Mouse (Mus musculus) hindbrain, postnatal 0 days (tissue): ENCODE results near the gene Sumo2. TPM values are rescaled to one million over a fixed set of nuclear protein-coding genes. Genes with fewer than 3 reads are reported as not detected.

Experiments used
- ATAC-seq: fragments of 200-750 bp; cut with Nextera tagmentation; 2 replicates; pipeline ENCODE4 v1.8.0; 2017; ENCODE audit warnings: mild to moderate bottlenecking, moderate TSS enrichment, moderate library complexity
- DNase-seq: peaks from one replicate; pipeline ENCODE4 v3.0.0-alpha.2; 2015; ENCODE audit warnings: low spot score
- H3K27ac ChIP-seq: fragments of 300-500 bp; sonication (generic); 2 replicates; pipeline ENCODE4 v1.5.1; 2014; ENCODE audit warnings: mild to moderate bottlenecking
- H3K27me3 ChIP-seq: fragments of 300-500 bp; sonication (generic); 2 replicates; pipeline ENCODE4 v1.6.1; 2014; ENCODE audit warnings: low read length, mixed read lengths; ENCODE audit not compliant: insufficient read depth
- H3K36me3 ChIP-seq: fragments of 300-500 bp; sonication (generic); 2 replicates; pipeline ENCODE4 v1.6.1; 2014; ENCODE audit warnings: low read length, mixed read lengths; ENCODE audit not compliant: insufficient read depth
- H3K4me1 ChIP-seq: fragments of 300-500 bp; sonication (generic); 2 replicates; pipeline ENCODE4 v1.6.1; 2014; ENCODE audit warnings: antibody characterized with exemption, low read length, mixed read lengths; ENCODE audit not compliant: insufficient read depth
- H3K4me2 ChIP-seq: fragments of 300-500 bp; sonication (generic); 2 replicates; pipeline ENCODE4 v1.6.1; 2014; ENCODE audit warnings: low read depth, mild to moderate bottlenecking, low read length, moderate library complexity, mixed read lengths
- H3K4me3 ChIP-seq: fragments of 300-500 bp; sonication (generic); 2 replicates; pipeline ENCODE4 v1.5.1; 2014; ENCODE audit warnings: low read length
- H3K9ac ChIP-seq: fragments of 300-500 bp; sonication (generic); replicated peaks from 2 replicates; pipeline ENCODE4 v1.6.1; 2014; ENCODE audit warnings: mild to moderate bottlenecking, low read length, moderate library complexity, mixed read lengths
- H3K9me3 ChIP-seq: fragments of 300-500 bp; sonication (generic); 2 replicates; pipeline ENCODE4 v1.6.1; 2016; ENCODE audit warnings: low read length, mixed read lengths
- CTCF ChIP-seq: IDR thresholded peaks from 2 replicates; pipeline ENCODE4 v1.5.1; 2016; ENCODE audit warnings: antibody characterized with exemption, control low read depth, low read depth
- WGBS: fragments of 180-500 bp; shearing (Covaris S2); extraction: QIAGEN DNeasy Blood & Tissue Kit; methylation state at CpG from one replicate; pipeline ENCODE4 v1.1.7; 2014; 5-methylcytosine and 5-hydroxymethylcytosine counted together
- polyA plus RNA-seq: library from polyadenylated mRNA; unstranded; fragments of >200 nt; fragmentation: Nextera tagmentation; extraction: Ambion mirVana; gene quantifications from 2 replicates; pipeline ENCODE4 v1.2.1, GENCODE M21; 2015
- total RNA-seq: library from RNA; depleted of rRNA; stranded (reverse); fragments of >200 nt; gene quantifications from 2 replicates; pipeline ENCODE4 v1.2.3, GENCODE M21; 2014; rRNA removed

Sumo2 gene
- total and polyA plus RNA-seq, 2 experiments from 2014 or later, result 477 to 981 TPM

DNA sequence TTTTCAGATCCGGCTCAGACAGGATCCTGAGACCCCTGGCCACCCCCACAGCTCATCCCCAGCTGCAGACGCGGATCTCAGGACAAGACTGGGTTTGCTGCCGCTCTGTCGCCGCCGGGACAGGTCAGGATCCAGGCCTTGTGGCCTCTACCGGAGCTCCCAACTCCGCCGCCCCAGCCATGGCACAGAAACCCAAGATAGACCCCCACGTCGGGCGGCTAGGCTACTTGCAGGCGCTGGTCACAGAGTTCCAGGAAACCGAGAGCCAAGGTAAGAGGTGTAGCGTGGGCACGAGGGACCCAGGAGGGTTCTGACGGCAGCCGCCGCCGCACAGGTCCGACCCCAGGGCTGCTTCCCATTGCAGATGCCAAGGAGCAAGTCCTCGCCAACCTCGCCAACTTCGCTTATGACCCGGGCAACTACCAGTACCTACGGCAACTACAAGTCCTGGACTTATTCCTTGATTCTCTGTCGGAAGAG is 60.3 kb downstream of the Sumo2 start:
- WGBS, result 5% methylated on average over 28 of the region's 28 CpGs
- H3K4me2 ChIP-seq, result peak overlapping the region; percentile 64
- TF ChIP-seq CTCF, result no peak
- peak overlapping the region; percentile 78 for H3K27ac ChIP-seq
- peak; percentile 36 for ATAC-seq
- peak overlapping the region; percentile 84 for H3K4me3 ChIP-seq
- peaks cover 4% of the 10 kb centered on the region for H3K4me1 ChIP-seq
- peak overlapping the region; percentile 54 for H3K9ac ChIP-seq
- no peaks in the 10 kb centered on the region for H3K9me3 ChIP-seq
- no peak for DNase-seq
- H3K27me3 ChIP-seq, result no peaks in the 10 kb centered on the region
- H3K36me3 ChIP-seq, result no peaks in the 10 kb centered on the region

DNA sequence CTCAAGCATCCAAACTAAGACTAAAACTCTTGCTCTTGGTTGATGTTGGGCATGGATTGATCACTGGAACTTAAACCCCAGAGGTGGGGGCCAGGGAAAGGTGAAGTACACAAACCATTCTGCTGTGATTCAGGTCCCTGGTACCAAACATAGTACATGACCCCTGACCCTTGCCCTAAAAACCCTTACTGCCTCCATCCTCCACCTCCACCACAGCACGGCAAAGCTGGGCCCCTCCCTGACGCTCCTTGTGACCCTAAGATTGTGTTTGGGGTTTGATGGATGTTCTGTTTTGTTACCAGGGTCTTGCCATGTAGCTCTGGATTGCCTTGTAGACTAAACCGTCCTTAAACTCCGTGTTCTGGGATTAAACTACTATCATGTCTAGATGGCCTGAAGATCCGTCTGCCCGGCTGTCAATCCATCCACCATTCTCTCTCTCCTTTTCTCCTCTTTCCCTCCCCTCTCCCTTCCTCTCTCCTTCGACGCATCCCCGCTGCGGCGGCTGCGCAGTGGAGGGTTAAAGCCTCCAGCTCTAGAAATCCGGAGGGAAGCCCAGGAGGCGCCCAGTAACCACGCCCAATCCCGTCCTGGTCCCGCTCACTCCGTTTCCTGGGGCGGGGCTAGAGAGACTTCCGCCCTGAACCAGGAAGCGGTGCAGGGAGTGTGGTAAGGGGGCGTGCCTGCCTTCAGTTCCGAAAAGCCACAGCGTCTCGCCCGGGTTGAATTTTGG is 60.9 kb downstream of the Sumo2 start, which contains the start of gene Armc7:
Armc7 (plus strand) TSS at position 643 of the 733 bp plus-strand sequence.
- TF ChIP-seq CTCF, result 0 out of 2 replicates have a peak, but pooled peaks have one; percentile 3
- no peaks in the 10 kb centered on the region for H3K9me3 ChIP-seq
- ATAC-seq, result peak; percentile 98
- peaks cover 4% of the 10 kb centered on the region for H3K4me1 ChIP-seq
- peak within 1 kb of the TSS; percentile 54 for H3K9ac ChIP-seq
- H3K4me2 ChIP-seq, result peak within 1 kb of the TSS; percentile 64
- WGBS, result under 1% methylated on average over 26 of the region's 26 CpGs
- H3K27me3 ChIP-seq, result no peaks in the 10 kb centered on the region
- peak within 1 kb of the TSS; percentile 84 for H3K4me3 ChIP-seq
- DNase-seq, result peak; percentile 97
- H3K27ac ChIP-seq, result peak within 1 kb of the TSS; percentile 78
- H3K36me3 ChIP-seq, result no peaks in the 10 kb centered on the region

DNA sequence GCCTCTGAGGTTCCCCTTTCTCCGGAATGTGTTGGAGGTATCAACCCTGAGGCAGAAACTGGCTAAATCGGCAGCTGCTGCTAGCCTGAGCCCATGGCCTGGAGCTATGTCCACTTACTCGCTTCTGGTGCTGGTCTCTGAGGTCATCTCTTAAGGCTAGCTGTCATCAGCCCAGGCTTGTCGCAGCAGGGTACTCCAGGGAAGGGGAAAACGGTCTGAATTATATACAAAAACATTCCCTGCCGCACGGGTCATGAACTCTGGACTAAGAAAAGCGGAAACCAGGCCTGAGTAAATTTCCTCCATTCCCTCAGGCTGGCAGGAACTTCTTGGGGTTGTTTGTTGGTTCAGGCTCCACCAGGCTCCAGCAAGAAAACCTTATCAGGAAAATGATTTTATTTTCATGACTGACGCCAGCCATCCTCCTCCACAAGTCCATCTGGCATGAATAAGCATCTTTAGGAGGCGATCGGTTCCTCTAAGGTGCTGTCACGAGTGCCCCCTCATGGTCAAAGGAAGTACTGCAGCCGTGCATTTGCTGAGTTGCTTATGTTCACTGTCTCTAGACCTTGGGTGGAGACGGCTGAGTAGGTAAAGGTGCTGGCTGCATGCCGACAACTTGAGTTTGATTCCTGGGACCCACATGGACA is 62.3 kb downstream of the Sumo2 start:
- Histone ChIP-seq H3K4me3 (no peak overlapping the region), H3K4me1 (peaks cover 4% of the 10 kb centered on the region), H3K4me2 (peak overlapping the region; percentile 6), H3K36me3 (no peaks in the 10 kb centered on the region), H3K9me3 (no peaks in the 10 kb centered on the region), H3K27me3 (no peaks in the 10 kb centered on the region), H3K9ac (no peak overlapping the region), H3K27ac (peak overlapping the region; percentile 41; the same call in 1 of the 2 replicates)
- 21% methylated on average over 15 of the region's 15 CpGs for WGBS
- TF ChIP-seq CTCF, result peak; percentile 99
- ATAC-seq (peak; percentile 30; the same call in 1 of the 2 replicates), DNase-seq (peak; percentile 95)

Other genes with a start within 250 kb of the Sumo2 start
- gene Fads6, start 238.6 kb downstream of the Sumo2 start, total RNA-seq, result 8.3 and 10.8 TPM in 2 replicates
- gene Fads6, start 238.6 kb downstream of the Sumo2 start, polyA plus RNA-seq, result 1.8 and 1.9 TPM in 2 replicates
- 0.36 and 0.99 TPM in 2 replicates for gene Otop2, start 229.1 kb downstream of the Sumo2 start, total RNA-seq
- gene Otop2, start 229.1 kb downstream of the Sumo2 start, polyA plus RNA-seq, result 0.20 and 0.34 TPM in 2 replicates
- 0.37 and 0.47 TPM in 2 replicates for gene Ush1g, start 214.2 kb downstream of the Sumo2 start, total RNA-seq
- gene Ush1g, start 214.2 kb downstream of the Sumo2 start, polyA plus RNA-seq, result 0.10 and 0.13 TPM in 2 replicates
- 2.2 and 3.6 TPM in 2 replicates for gene Otop3, start 201.5 kb downstream of the Sumo2 start, total RNA-seq
- gene Otop3, start 201.5 kb downstream of the Sumo2 start, polyA plus RNA-seq, result 2.7 and 2.8 TPM in 2 replicates
- gene Hid1, start 168.5 kb downstream of the Sumo2 start, total RNA-seq, result 78.9 and 87.5 TPM in 2 replicates
- gene Hid1, start 168.5 kb downstream of the Sumo2 start, polyA plus RNA-seq, result 55.3 and 58.1 TPM in 2 replicates
- 70.8 and 72.3 TPM in 2 replicates for gene Cdr2l, start 154.4 kb downstream of the Sumo2 start, total RNA-seq
- 17.7 and 18.8 TPM in 2 replicates for gene Cdr2l, start 154.4 kb downstream of the Sumo2 start, polyA plus RNA-seq
- 138 and 204 TPM in 2 replicates for gene Mrpl58, start 132.5 kb downstream of the Sumo2 start, total RNA-seq
- gene Mrpl58, start 132.5 kb downstream of the Sumo2 start, polyA plus RNA-seq, result 205 and 210 TPM in 2 replicates
- 203 and 240 TPM in 2 replicates for gene Atp5h, start 116.3 kb downstream of the Sumo2 start, total RNA-seq
- 1,097 and 1,122 TPM in 2 replicates for gene Atp5h, start 116.3 kb downstream of the Sumo2 start, polyA plus RNA-seq
- gene Kctd2, start 116.1 kb downstream of the Sumo2 start, total RNA-seq, result 19.0 and 21.0 TPM in 2 replicates
- gene Kctd2, start 116.1 kb downstream of the Sumo2 start, polyA plus RNA-seq, result 22.1 and 24.5 TPM in 2 replicates
- not detected in 2 replicates for gene Trim80, start 95.7 kb downstream of the Sumo2 start, total RNA-seq
- gene Trim80, start 95.7 kb downstream of the Sumo2 start, polyA plus RNA-seq, result 0.11 TPM in 1 of 2 replicates, not detected in the other
- gene Slc16a5, start 73.8 kb downstream of the Sumo2 start, total RNA-seq, result 0.10 TPM in 1 of 2 replicates, not detected in the other
- 0.30 and 0.66 TPM in 2 replicates for gene Slc16a5, start 73.8 kb downstream of the Sumo2 start, polyA plus RNA-seq
- 9.9 and 11.8 TPM in 2 replicates for gene Armc7, start 60.6 kb downstream of the Sumo2 start, total RNA-seq
- gene Armc7, start 60.6 kb downstream of the Sumo2 start, polyA plus RNA-seq, result 10.7 and 11.0 TPM in 2 replicates
- 54.3 and 62.2 TPM in 2 replicates for gene Nt5c, start 44.4 kb downstream of the Sumo2 start, total RNA-seq
- 129 and 130 TPM in 2 replicates for gene Nt5c, start 44.4 kb downstream of the Sumo2 start, polyA plus RNA-seq
- gene Jpt1, start 21.9 kb downstream of the Sumo2 start, total RNA-seq, result 640 and 655 TPM in 2 replicates
- 966 and 1,016 TPM in 2 replicates for gene Jpt1, start 21.9 kb downstream of the Sumo2 start, polyA plus RNA-seq
- gene Nup85, start 28.2 kb upstream of the Sumo2 start, total RNA-seq, result 50.2 and 61.9 TPM in 2 replicates
- 80.7 and 81.8 TPM in 2 replicates for gene Nup85, start 28.2 kb upstream of the Sumo2 start, polyA plus RNA-seq
- gene Mrps7, start 67.6 kb upstream of the Sumo2 start, total RNA-seq, result 33.6 and 45.9 TPM in 2 replicates
- 78.8 and 86.7 TPM in 2 replicates for gene Mrps7, start 67.6 kb upstream of the Sumo2 start, polyA plus RNA-seq
- 35.3 and 38.2 TPM in 2 replicates for gene Gga3, start 67.8 kb upstream of the Sumo2 start, total RNA-seq
- 16.1 and 16.9 TPM in 2 replicates for gene Gga3, start 67.8 kb upstream of the Sumo2 start, polyA plus RNA-seq
- 13.2 and 16.7 TPM in 2 replicates for gene Mif4gd, start 76.7 kb upstream of the Sumo2 start, total RNA-seq
- 19.2 and 22.7 TPM in 2 replicates for gene Mif4gd, start 76.7 kb upstream of the Sumo2 start, polyA plus RNA-seq
- 29.0 and 29.5 TPM in 2 replicates for gene Slc25a19, start 92.0 kb upstream of the Sumo2 start, total RNA-seq
- 41.2 and 41.8 TPM in 2 replicates for gene Slc25a19, start 92.0 kb upstream of the Sumo2 start, polyA plus RNA-seq
- gene Grb2, start 172.3 kb upstream of the Sumo2 start, total RNA-seq, result 68.0 and 76.6 TPM in 2 replicates
- gene Grb2, start 172.3 kb upstream of the Sumo2 start, polyA plus RNA-seq, result 139 and 159 TPM in 2 replicates
- 42.4 and 42.6 TPM in 2 replicates for gene Tmem94, start 229.2 kb upstream of the Sumo2 start, total RNA-seq
- gene Tmem94, start 229.2 kb upstream of the Sumo2 start, polyA plus RNA-seq, result 12.5 and 16.1 TPM in 2 replicates